Mouse (Mus musculus) liver, embryonic 11.5 days (tissue): ENCODE results near the gene Pcdh9. TPM values are rescaled to one million over a fixed set of nuclear protein-coding genes. Genes with fewer than 3 reads are reported as not detected.

Source experiments
- ATAC-seq: fragments of 200-750 bp; cut with Nextera tagmentation; replicated peaks from 2 replicates; pipeline ENCODE4 v1.8.0; 2017; ENCODE audit warnings: moderate number of reproducible peaks, mild to moderate bottlenecking, moderate TSS enrichment, moderate library complexity; ENCODE audit not compliant: low FRiP score
- DNase-seq: peaks from one replicate; pipeline ENCODE4 v3.0.0-alpha.2; 2017; ENCODE audit warnings: low spot score
- H3K27ac ChIP-seq: fragments of 300-500 bp; sonication (generic); 2 replicates; pipeline ENCODE4 v1.5.1; 2014; ENCODE audit warnings: mild to moderate bottlenecking, low read depth, low read length, control low read depth
- H3K27me3 ChIP-seq: fragments of 300-500 bp; sonication (generic); replicated peaks from 2 replicates; pipeline ENCODE4 v1.6.1; 2014; ENCODE audit warnings: low read length, mixed read lengths; ENCODE audit not compliant: control insufficient read depth, insufficient read depth
- H3K36me3 ChIP-seq: fragments of 300-500 bp; sonication (generic); 2 replicates; pipeline ENCODE4 v1.6.1; 2014; ENCODE audit warnings: mild to moderate bottlenecking, low read length, moderate library complexity, mixed read lengths; ENCODE audit not compliant: control insufficient read depth, insufficient read depth
- H3K4me1 ChIP-seq: fragments of 300-500 bp; sonication (generic); replicated peaks from 2 replicates; pipeline ENCODE4 v1.6.1; 2014; ENCODE audit warnings: low read length, mixed read lengths; ENCODE audit not compliant: control insufficient read depth, insufficient read depth
- H3K4me2 ChIP-seq: fragments of 300-500 bp; sonication (generic); 2 replicates; pipeline ENCODE4 v1.6.1; 2014; ENCODE audit warnings: mild to moderate bottlenecking, control low read depth, moderate library complexity
- H3K4me3 ChIP-seq: fragments of 300-500 bp; sonication (generic); 2 replicates; pipeline ENCODE4 v1.5.1; 2014; ENCODE audit warnings: low read depth, low read length, control low read depth
- H3K9ac ChIP-seq: fragments of 300-500 bp; sonication (generic); 2 replicates; pipeline ENCODE4 v1.6.1; 2014; ENCODE audit warnings: low read depth, low read length, control low read depth
- H3K9me3 ChIP-seq: fragments of 300-500 bp; sonication (generic); 2 replicates; pipeline ENCODE4 v1.6.1; 2016; ENCODE audit warnings: low read length, inconsistent platforms, mixed read lengths; ENCODE audit not compliant: control insufficient read depth
- WGBS: fragments of 180-500 bp; shearing (Covaris S2); extraction: QIAGEN DNeasy Blood & Tissue Kit; methylation state at CpG from one replicate; pipeline ENCODE4 v1.1.7; 2014; 5-methylcytosine and 5-hydroxymethylcytosine counted together
- polyA plus RNA-seq: library from polyadenylated mRNA; unstranded; fragments of >200 nt; fragmentation: Nextera tagmentation; extraction: Ambion mirVana; gene quantifications from 2 replicates; pipeline ENCODE4 v1.2.1, GENCODE M21; 2014

Pcdh9 gene
- polyA plus RNA-seq, 1 experiment from 2014 or later, result 4.3 TPM

DNA sequence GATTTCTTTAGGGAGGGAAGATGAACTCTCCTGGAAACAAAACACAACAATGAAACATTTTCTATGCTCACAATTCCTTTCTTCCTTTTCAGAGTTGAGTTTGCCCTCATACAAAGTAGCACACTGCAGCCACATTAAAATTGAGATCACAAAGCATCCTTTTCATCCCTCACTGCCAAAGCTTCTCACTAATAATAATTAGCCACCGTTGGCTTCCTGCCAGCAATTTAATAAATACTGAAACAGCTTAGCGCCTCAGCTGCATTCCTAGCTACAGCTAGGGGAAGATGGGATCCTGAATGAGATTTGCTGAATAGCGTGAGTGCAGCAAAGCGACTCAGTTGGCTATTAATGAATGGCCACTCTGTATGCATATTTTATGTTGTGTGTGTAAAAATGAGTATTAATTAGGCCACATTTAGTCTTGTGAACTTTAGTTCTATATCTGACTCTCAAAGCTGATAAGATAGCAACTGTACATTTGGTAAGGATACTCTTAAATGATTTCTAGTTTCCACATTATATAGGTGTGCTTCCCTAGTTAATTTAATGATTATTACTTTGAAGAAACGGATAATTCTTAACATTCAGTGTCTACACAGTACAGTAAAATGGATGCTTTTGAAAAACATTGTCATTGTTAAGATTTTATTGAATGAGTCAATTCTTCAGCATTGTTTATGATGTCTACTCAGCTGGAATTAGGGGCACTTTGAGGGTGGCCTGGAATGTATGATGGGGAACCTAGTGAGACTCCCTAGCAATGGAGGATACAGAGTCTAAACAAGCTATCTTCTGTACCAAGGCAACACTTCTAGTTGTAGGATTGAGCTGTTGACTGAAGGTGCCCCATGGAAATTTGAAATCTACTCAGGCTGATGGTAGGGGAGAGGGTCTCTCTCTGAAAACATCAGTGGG, 881.1 kb downstream of the Pcdh9 start:
- Histone ChIP-seq H3K4me1 (no peaks in the 10 kb centered on the region), H3K4me2 (no peak overlapping the region), H3K27me3 (no peaks in the 10 kb centered on the region), H3K9me3 (no peaks in the 10 kb centered on the region), H3K4me3 (no peak overlapping the region), H3K36me3 (no peaks in the 10 kb centered on the region), H3K9ac (no peak overlapping the region), H3K27ac (no peak overlapping the region)
- DNase-seq, result no peak
- ATAC-seq, result no peak
- WGBS, result 81% methylated on average over 5 of the region's 5 CpGs
